Mouse (Mus musculus) fibroblast of lung, adult 2 months (primary cell): Measurements from ENCODE around the gene Nrm.

Experiments
- DNase-seq: peaks from one replicate; pipeline ENCODE4 v3.0.0-alpha.2; 2011; ENCODE audit warnings: low read depth

Nrm gene

GRCm38 (mm10) chr17:35861198-35861857, at the start of gene Nrm:
Nrm (plus strand) TSS chr17:35861318.
- DNase-seq: peak; percentile 78

GRCm38 (mm10) chr17:35812307-35812706, 48.8 kb upstream of the Nrm start:
- no peak for DNase-seq

GRCm38 (mm10) chr17:35812736-35813135, 48.4 kb upstream of the Nrm start:
- no peak for DNase-seq

- peak; percentile 100 for DNase-seq
Measured at GRCm38 (mm10) chr17:35813245-35813647, 47.9 kb upstream of the Nrm start.

GRCm38 (mm10) chr17:35813653-35814052, 47.5 kb upstream of the Nrm start:
- no peak for DNase-seq

GRCm38 (mm10) chr17:35814678-35815077, 46.4 kb upstream of the Nrm start:
- DNase-seq: no peak

- DNase-seq: no peak
Measured at GRCm38 (mm10) chr17:35815836-35816235, 45.3 kb upstream of the Nrm start.

GRCm38 (mm10) chr17:35816686-35817085, 44.4 kb upstream of the Nrm start:
- DNase-seq: no peak

GRCm38 (mm10) chr17:35817226-35817625, 43.9 kb upstream of the Nrm start:
- DNase-seq: no peak

- no peak for DNase-seq
Measured at GRCm38 (mm10) chr17:35820111-35820510, 41.0 kb upstream of the Nrm start.

- no peak for DNase-seq
Measured at GRCm38 (mm10) chr17:35821439-35822430, 39.4 kb upstream of the Nrm start, which contains the start of gene Ier3. Ier3 (plus strand) TSS chr17:35821684.

GRCm38 (mm10) chr17:35822564-35822963, 38.6 kb upstream of the Nrm start:
- no peak for DNase-seq

GRCm38 (mm10) chr17:35822964-35823937, 37.9 kb upstream of the Nrm start, which contains the start of gene Flot1:
Flot1 (plus strand) TSS chr17:35823230.
- peak; percentile 84 for DNase-seq

- no peak for DNase-seq
Measured at GRCm38 (mm10) chr17:35824402-35824801, 36.7 kb upstream of the Nrm start.

GRCm38 (mm10) chr17:35825109-35825850, 35.8 kb upstream of the Nrm start:
- DNase-seq: no peak

- DNase-seq: no peak
Measured at GRCm38 (mm10) chr17:35829737-35830136, 31.4 kb upstream of the Nrm start.

GRCm38 (mm10) chr17:35832400-35833238, 28.5 kb upstream of the Nrm start:
- DNase-seq: no peak

- DNase-seq: no peak
Measured at GRCm38 (mm10) chr17:35833239-35833751, 27.8 kb upstream of the Nrm start.

- no peak for DNase-seq
Measured at GRCm38 (mm10) chr17:35833894-35834293, 27.2 kb upstream of the Nrm start.
